Mouse (Mus musculus) stomach, embryonic 15.5 days (tissue): ENCODE measurements around the gene Snx29. TPM values are rescaled to one million over a fixed set of nuclear protein-coding genes. Genes with fewer than 3 reads are reported as not detected.

ENCODE experiments used
- ATAC-seq: fragments of 200-750 bp; cut with Nextera tagmentation; 2 replicates; pipeline ENCODE4 v1.8.0; 2017; ENCODE audit warnings: low read depth, moderate number of reproducible peaks, moderate TSS enrichment; ENCODE audit not compliant: insufficient read depth, low FRiP score
- H3K27ac ChIP-seq: fragments of 300-500 bp; sonication (generic); 2 replicates; pipeline ENCODE4 v1.5.1; 2015; ENCODE audit warnings: mild to moderate bottlenecking, inconsistent platforms
- H3K27me3 ChIP-seq: fragments of 300-500 bp; sonication (generic); replicated peaks from 2 replicates; pipeline ENCODE4 v1.6.1; 2015; ENCODE audit warnings: inconsistent platforms
- H3K36me3 ChIP-seq: fragments of 300-500 bp; sonication (generic); 2 replicates; pipeline ENCODE4 v1.6.1; 2015; ENCODE audit warnings: inconsistent platforms
- H3K4me1 ChIP-seq: fragments of 300-500 bp; sonication (generic); 2 replicates; pipeline ENCODE4 v1.6.1; 2015; ENCODE audit warnings: inconsistent platforms
- H3K4me2 ChIP-seq: fragments of 300-500 bp; sonication (generic); 2 replicates; pipeline ENCODE4 v1.6.1; 2015; ENCODE audit warnings: mild to moderate bottlenecking, inconsistent platforms
- H3K4me3 ChIP-seq: fragments of 300-500 bp; sonication (generic); replicated peaks from 2 replicates; pipeline ENCODE4 v1.5.1; 2015; ENCODE audit warnings: inconsistent platforms
- H3K9ac ChIP-seq: fragments of 300-500 bp; sonication (generic); 2 replicates; pipeline ENCODE4 v1.6.1; 2015; ENCODE audit warnings: inconsistent platforms
- H3K9me3 ChIP-seq: fragments of 300-500 bp; sonication (generic); 2 replicates; pipeline ENCODE4 v1.6.1; 2016; ENCODE audit warnings: inconsistent platforms
- WGBS: fragments of 180-500 bp; shearing (Covaris S2); methylation state at CpG from one replicate; pipeline ENCODE4 v1.1.7; 2015; 5-methylcytosine and 5-hydroxymethylcytosine counted together
- polyA plus RNA-seq: library from polyadenylated mRNA; unstranded; fragments of >200 nt; fragmentation: Nextera tagmentation; extraction: Ambion mirVana; gene quantifications from 2 replicates; pipeline ENCODE4 v1.2.1, GENCODE M21; 2015

Snx29 gene
- polyA plus RNA-seq, 1 experiment from 2014 or later: 10.1 TPM

DNA sequence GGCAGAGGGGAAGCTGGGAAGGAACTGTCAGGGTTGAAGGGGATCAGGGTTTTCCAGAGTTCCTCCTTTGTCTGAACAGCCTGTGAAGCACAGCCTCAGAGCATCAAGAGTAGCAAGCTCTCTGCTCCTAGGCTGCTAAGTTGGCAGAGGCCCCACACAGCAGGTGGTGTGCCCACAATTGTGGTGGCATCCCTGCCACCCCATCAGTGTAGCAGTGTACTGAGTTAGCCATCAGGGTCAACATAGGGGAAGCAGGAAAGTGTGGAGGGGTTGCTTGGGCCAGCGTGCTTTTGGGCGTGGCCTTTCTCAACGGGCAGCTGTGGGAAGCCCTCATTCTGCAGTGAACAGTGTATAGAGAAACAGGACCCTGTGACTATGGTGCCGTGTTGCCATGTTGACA, 421.0 kb downstream of the Snx29 start:
- H3K4me1 ChIP-seq: no peaks in the 10 kb centered on the region
- H3K4me2 ChIP-seq: no peak overlapping the region
- whole genome bisulfite sequencing: 84% methylated on average over 4 of the region's 4 CpGs
- no peak overlapping the region for H3K9ac ChIP-seq
- H3K36me3 ChIP-seq: no peaks in the 10 kb centered on the region
- no peak for ATAC-seq
- no peaks in the 10 kb centered on the region for H3K9me3 ChIP-seq
- no peak overlapping the region for H3K27ac ChIP-seq
- H3K27me3 ChIP-seq: no peaks in the 10 kb centered on the region
- H3K4me3 ChIP-seq: no peak overlapping the region

DNA sequence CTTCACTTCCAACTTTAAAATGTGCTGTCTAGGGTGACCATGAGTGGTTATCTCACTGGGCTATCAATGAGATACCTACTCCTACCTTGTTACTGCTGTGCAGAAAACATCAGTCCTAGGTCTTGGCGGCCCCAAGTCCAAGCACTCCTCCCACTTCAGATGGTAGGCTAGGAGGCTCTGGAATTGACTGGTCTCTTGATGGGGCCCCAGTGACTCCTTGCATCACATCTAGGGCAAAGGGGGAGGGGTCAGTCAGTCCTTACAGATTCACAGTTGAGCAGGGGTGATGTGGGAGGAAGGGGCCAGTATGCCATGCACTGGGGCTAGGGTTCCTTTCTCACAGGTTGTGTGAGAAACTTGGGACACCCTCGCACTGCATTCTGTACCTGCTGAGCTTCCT, 423.3 kb downstream of the Snx29 start:
- WGBS: 87% methylated on average over 2 of the region's 2 CpGs
- no peak overlapping the region for H3K9ac ChIP-seq
- no peak overlapping the region for H3K27ac ChIP-seq
- H3K27me3 ChIP-seq: no peaks in the 10 kb centered on the region
- no peak for ATAC-seq
- H3K9me3 ChIP-seq: no peaks in the 10 kb centered on the region
- H3K4me3 ChIP-seq: no peak overlapping the region
- H3K4me2 ChIP-seq: no peak overlapping the region
- H3K36me3 ChIP-seq: no peaks in the 10 kb centered on the region
- H3K4me1 ChIP-seq: no peaks in the 10 kb centered on the region

DNA sequence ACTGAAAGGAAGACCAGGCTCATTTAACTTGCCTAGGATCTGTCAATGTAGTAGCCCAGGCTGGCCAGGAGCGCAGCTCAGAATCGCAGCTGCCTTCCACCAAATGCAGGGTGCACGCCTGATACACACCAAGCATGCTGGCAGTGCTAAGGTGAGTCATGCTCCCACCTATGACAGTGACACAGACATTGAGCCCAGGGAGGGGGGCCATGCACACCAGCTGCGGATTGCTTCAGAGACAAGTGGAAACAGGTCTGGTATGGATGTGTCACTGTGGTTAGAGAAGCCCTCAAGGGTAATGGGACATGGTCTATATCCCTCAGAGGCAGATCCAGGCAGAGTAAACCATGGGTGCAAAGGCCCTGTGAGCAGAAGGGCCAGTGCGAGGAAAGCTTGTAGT, 425.2 kb downstream of the Snx29 start:
- H3K9me3 ChIP-seq: no peaks in the 10 kb centered on the region
- H3K4me2 ChIP-seq: no peak overlapping the region
- 91% methylated on average over 5 of the region's 5 CpGs for WGBS

DNA sequence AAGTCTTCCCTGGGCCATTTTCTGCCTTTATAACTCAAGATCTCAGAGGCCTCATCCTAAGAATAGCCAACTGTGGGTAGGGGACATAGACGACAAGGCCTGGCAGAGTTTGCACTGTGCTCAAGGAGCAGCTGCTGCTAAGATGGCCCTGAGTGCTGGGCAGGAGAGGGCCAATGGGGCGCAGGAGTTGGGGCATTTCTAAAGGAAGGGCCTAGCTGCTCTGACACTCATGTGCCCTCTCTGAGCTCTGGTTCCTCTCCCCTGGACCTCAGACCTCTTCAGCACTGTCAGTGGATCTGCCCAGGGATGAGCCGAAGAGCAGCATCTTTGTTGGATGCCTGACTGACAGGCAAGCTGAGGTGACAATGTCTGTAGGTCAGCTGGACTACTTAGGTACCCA, 426.4 kb downstream of the Snx29 start:
- no peak for ATAC-seq
- no peak overlapping the region for H3K4me3 ChIP-seq
- H3K27ac ChIP-seq: no peak overlapping the region
- no peak overlapping the region for H3K4me2 ChIP-seq
- no peak overlapping the region for H3K9ac ChIP-seq
- H3K36me3 ChIP-seq: no peaks in the 10 kb centered on the region
- H3K4me1 ChIP-seq: no peaks in the 10 kb centered on the region
- no peaks in the 10 kb centered on the region for H3K9me3 ChIP-seq
- 89% methylated on average over 3 of the region's 3 CpGs for WGBS
- H3K27me3 ChIP-seq: no peaks in the 10 kb centered on the region

More for the DNA sequence above, 425.2 kb downstream of the Snx29 start:
- Histone ChIP-seq H3K4me3 (no peak overlapping the region), H3K9ac (no peak overlapping the region), H3K4me1 (no peaks in the 10 kb centered on the region), H3K36me3 (no peaks in the 10 kb centered on the region), H3K27me3 (no peaks in the 10 kb centered on the region), H3K27ac (no peak overlapping the region)
- ATAC-seq: no peak

DNA sequence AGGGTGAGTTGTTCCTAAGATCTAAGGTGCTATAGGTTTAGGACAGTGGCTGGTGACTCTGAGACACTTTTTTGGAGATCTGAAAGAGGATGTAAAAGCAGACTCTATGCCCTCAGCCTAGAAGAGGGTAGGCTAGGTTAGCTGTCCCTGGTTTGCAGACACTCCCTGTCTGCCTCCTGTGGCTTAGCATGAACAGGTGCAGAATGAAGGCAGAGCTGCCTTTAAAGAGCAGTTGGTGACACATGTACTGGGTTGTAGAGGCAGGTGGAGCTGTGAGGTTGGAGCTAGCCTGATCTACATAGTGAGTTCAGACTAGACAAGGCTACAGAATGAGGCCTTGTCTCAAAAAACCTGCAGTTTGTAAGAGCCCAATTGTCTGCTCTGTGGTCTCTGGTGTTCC, 427.9 kb downstream of the Snx29 start:
- Histone ChIP-seq H3K36me3 (0 out of 2 replicates have a peak, but pooled peaks cover 3% of the 10 kb centered on the region), H3K27ac (no peak overlapping the region), H3K4me1 (no peaks in the 10 kb centered on the region), H3K9me3 (no peaks in the 10 kb centered on the region), H3K4me3 (no peak overlapping the region), H3K9ac (no peak overlapping the region), H3K27me3 (no peaks in the 10 kb centered on the region), H3K4me2 (no peak overlapping the region)
- no peak for ATAC-seq

DNA sequence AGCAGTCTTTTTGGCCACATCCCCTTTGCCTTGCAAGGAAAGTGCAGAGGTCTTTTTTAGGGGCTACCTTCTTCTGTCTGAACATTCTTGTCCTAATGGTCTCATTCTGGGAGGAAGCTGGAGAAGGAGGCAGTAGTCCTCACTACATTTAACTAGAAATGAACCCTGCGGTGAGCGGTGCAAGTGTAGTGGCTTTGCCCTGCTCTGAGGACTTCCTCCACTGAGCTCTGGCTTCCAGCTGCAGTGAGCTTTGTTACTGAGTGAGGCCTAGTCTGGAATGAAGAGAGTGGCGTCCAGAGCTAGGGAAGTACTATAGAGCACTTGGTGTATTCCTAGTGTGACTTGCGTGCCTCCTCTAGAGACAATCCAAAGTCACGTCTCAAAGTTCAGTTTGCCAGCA, 429.8 kb downstream of the Snx29 start:
- Histone ChIP-seq H3K4me1 (no peaks in the 10 kb centered on the region), H3K27me3 (no peaks in the 10 kb centered on the region), H3K36me3 (0 out of 2 replicates have a peak, but pooled peaks cover 3% of the 10 kb centered on the region), H3K9ac (no peak overlapping the region), H3K27ac (no peak overlapping the region), H3K4me3 (no peak overlapping the region), H3K9me3 (no peaks in the 10 kb centered on the region), H3K4me2 (no peak overlapping the region)
- 79% methylated on average over 5 of the region's 5 CpGs for WGBS
- ATAC-seq: no peak

DNA sequence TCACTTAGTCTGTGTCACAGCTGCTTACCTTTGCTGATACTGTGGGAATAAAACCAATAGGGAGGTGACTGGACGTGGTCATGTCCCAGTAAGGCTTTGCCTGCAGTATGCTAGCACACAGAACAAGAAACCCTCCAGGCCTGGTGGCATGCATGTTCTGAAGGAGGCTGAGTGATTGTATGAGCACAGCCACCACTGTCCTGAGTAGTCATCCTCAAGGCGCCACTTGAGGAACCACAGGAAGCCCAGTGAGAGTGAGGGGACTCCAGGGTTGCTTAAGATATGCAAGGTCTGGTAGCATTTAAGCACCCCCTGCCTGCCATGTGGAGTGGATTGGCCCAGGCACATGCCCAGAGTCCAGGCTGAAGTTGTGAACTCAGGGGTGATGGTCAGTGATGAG, 430.8 kb downstream of the Snx29 start:
- WGBS: 79% methylated on average over 2 of the region's 2 CpGs
- Histone ChIP-seq H3K4me3 (no peak overlapping the region), H3K36me3 (0 out of 2 replicates have a peak, but pooled peaks cover 3% of the 10 kb centered on the region), H3K27ac (no peak overlapping the region), H3K27me3 (no peaks in the 10 kb centered on the region), H3K4me1 (no peaks in the 10 kb centered on the region), H3K9ac (no peak overlapping the region), H3K4me2 (no peak overlapping the region), H3K9me3 (no peaks in the 10 kb centered on the region)
- no peak for ATAC-seq

DNA sequence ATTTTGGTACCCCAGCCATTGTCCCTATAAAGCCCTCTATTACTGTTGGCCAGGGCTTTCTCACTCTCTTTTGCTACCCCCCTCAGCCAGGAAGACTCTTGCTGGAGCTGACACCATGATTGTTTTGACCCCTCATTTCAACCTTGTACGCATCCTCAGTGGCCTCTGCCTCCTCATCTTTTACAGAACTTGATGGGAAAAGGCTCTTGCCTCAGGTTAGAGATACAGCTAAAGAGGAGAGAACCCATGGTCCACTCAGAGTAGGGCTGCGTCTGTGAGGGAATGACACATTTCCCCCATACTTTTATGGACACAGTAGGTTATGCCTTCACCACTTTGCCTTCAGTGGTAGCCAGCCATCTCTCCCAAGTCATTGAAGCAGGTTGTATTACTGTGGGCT, 431.4 kb downstream of the Snx29 start:
- WGBS: 82% methylated on average over 2 of the region's 2 CpGs
- H3K4me3 ChIP-seq: no peak overlapping the region
- no peak overlapping the region for H3K4me2 ChIP-seq
- ATAC-seq: no peak
- H3K27me3 ChIP-seq: no peaks in the 10 kb centered on the region
- H3K36me3 ChIP-seq: 0 out of 2 replicates have a peak, but pooled peaks cover 3% of the 10 kb centered on the region
- no peak overlapping the region for H3K27ac ChIP-seq
- H3K9ac ChIP-seq: no peak overlapping the region
- H3K9me3 ChIP-seq: no peaks in the 10 kb centered on the region
- H3K4me1 ChIP-seq: no peaks in the 10 kb centered on the region

DNA sequence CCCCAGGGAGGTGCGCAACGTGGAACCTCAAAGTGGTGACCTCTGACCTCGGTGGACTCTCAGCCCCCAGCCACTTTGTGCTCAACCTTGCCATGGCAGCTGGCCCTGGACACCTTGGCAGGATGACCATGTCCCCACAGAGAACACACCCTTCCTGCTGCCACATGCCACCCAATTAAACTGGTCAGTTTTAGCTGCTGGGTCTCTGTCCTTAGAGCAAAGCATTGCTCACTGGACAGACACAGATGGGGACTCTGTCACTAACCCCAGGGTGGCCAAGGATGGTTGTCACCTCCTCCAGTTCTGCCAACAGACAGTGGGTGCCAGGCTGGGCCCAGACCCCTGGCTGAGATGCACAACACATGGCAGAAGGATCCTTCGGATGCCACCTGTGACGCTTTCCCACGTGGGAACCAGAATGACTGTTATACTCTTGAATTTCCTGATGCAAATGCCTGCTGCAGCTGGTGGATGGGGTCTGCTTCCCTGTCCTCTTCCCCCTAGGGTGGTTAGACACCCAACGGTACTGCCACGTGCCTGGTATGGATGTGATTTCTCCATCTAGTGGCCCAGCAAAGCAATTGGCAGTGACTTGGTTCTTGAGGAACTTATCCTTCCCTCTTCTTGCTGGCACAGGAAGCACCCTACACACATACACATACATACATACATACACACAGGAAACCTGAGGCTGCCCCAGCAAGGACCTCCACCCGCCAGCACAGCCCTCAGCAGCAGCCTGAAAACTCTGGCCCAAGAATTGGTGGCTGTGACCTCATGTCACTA, 432.8 kb downstream of the Snx29 start:
- no peaks in the 10 kb centered on the region for H3K9me3 ChIP-seq
- no peaks in the 10 kb centered on the region for H3K27me3 ChIP-seq
- H3K9ac ChIP-seq: no peak overlapping the region
- H3K4me1 ChIP-seq: no peaks in the 10 kb centered on the region
- H3K4me2 ChIP-seq: no peak overlapping the region
- no peak overlapping the region for H3K4me3 ChIP-seq
- WGBS: 80% methylated on average over 9 of the region's 9 CpGs
- ATAC-seq: no peak
- H3K36me3 ChIP-seq: 0 out of 2 replicates have a peak, but pooled peaks cover 3% of the 10 kb centered on the region
- no peak overlapping the region for H3K27ac ChIP-seq

DNA sequence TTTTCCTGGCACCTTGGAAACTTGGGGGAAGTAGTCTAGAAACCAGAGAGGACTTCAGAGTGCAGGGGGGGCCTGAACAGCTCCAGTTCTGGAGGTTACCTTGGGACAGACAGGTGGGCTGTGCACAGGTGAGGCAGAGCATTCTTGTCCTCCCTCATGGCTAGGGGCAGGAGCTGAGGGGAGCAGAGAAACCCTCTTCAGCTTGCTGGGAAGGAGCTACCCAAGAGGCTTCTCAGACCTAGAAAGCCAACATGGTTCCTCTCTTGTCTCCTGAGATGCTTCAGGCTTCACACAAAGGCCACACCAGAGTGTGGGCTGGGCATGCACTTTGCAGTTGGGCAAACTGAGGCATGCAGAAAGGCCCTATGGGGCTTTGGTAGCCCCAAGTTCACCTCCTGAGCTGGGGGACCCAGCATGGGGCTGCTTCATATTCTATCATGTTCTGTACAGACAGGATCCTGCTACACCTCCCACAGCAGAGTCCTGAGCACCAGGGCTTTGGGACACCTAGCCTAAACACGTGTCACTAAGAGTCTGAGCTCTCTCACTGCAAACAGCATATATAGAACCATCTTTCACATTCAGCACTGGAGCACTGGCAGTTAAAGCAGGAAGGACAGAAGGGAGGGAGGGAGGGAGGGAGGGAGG, 434.0 kb downstream of the Snx29 start:
- Histone ChIP-seq H3K27ac (no peak overlapping the region), H3K27me3 (no peaks in the 10 kb centered on the region), H3K4me1 (no peaks in the 10 kb centered on the region), H3K9ac (no peak overlapping the region), H3K4me2 (no peak overlapping the region), H3K9me3 (no peaks in the 10 kb centered on the region), H3K36me3 (0 out of 2 replicates have a peak, but pooled peaks cover 3% of the 10 kb centered on the region), H3K4me3 (no peak overlapping the region)
- 64% methylated on average over 1 of the region's 1 CpGs for WGBS
- no peak for ATAC-seq

DNA sequence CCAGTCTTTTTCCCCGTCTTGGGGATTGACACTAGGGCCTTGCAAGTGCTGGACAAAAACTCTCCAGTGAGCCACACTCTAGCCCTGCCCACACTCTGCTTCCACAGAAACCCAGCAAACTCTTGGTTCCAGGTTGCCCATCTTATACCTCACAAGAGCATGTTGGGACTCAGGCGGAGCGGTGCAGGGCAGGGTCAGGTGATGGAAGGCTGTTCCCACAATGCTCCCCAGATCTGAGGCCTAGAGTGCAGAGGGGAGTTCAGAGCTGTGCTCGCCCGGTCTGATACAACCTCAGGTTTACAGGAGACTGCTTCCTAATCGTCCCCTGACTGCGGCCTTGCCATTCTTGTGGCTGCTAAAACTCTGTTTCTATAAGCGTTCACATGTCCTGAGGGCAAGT, 434.8 kb downstream of the Snx29 start:
- Histone ChIP-seq H3K4me2 (no peak overlapping the region), H3K27ac (no peak overlapping the region), H3K36me3 (0 out of 2 replicates have a peak, but pooled peaks cover 3% of the 10 kb centered on the region), H3K4me3 (no peak overlapping the region), H3K9ac (no peak overlapping the region), H3K4me1 (no peaks in the 10 kb centered on the region), H3K27me3 (no peaks in the 10 kb centered on the region), H3K9me3 (no peaks in the 10 kb centered on the region)
- WGBS: 86% methylated on average over 8 of the region's 8 CpGs
- ATAC-seq: no peak

DNA sequence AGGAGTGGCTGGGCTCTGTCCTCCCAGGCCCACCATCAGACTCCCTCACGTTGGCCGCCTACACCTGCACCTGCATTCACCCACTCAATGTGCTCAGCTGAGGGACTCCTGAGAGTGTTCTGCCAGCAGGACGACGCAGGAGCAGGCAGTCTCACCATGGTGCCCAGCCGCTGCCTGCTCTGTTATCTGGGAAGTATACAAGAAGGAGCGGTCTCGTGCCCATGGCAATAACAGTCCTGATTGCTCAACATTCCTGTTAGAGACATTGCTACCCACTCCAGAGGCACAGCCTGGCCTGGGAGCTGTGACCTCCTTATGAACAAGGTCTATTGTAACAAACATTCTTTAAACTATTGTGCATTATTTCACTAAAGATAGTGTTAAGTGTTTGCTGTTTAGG, 435.2 kb downstream of the Snx29 start:
- H3K9me3 ChIP-seq: no peaks in the 10 kb centered on the region
- H3K27ac ChIP-seq: no peak overlapping the region
- H3K4me2 ChIP-seq: no peak overlapping the region
- no peaks in the 10 kb centered on the region for H3K4me1 ChIP-seq
- H3K9ac ChIP-seq: no peak overlapping the region
- 0 out of 2 replicates have a peak, but pooled peaks cover 3% of the 10 kb centered on the region for H3K36me3 ChIP-seq
- WGBS: 85% methylated on average over 7 of the region's 7 CpGs
- no peak overlapping the region for H3K4me3 ChIP-seq
- no peaks in the 10 kb centered on the region for H3K27me3 ChIP-seq
- ATAC-seq: no peak
